Mouse (Mus musculus): ENCODE data around the gene Ahnak.
"Not testable (repeated sequence)": the region's sequence is repeated elsewhere in the genome, so short reads cannot be mapped to it uniquely, and the experiment has no call there.

Ahnak gene

GRCm38 (mm10) chr19:9083892-9084291 is 94.8 kb downstream of the Ahnak start:
- not testable (repeated sequence) for DNase-seq (ENCODE audit: extremely low read depth, insufficient read length, low spot score)

GRCm38 (mm10) chr19:9087821-9088220 is 98.7 kb downstream of the Ahnak start, which contains the start of gene Scgb1a1:
Gene Scgb1a1, minus strand, starts transcription at chr19:9087958.
- DNase-seq (ENCODE audit: extremely low read depth, insufficient read length, low spot score): no peak

GRCm38 (mm10) chr19:9090191-9090590 is 101.1 kb downstream of the Ahnak start:
- DNase-seq (ENCODE audit: extremely low read depth, insufficient read length, low spot score): no peak

- DNase-seq (ENCODE audit: extremely low read depth, insufficient read length, low spot score): no peak
These were observed 101.6 kb downstream of the Ahnak start for GRCm38 (mm10) chr19:9090709-9091108.

GRCm38 (mm10) chr19:9095111-9095510 is 106.0 kb downstream of the Ahnak start:
- DNase-seq (ENCODE audit: extremely low read depth, insufficient read length, low spot score): no peak

GRCm38 (mm10) chr19:9097441-9097840 is 108.4 kb downstream of the Ahnak start:
- no peak for DNase-seq (ENCODE audit: extremely low read depth, insufficient read length, low spot score)

- DNase-seq (ENCODE audit: extremely low read depth, insufficient read length, low spot score): no peak
These were observed 110.7 kb downstream of the Ahnak start for GRCm38 (mm10) chr19:9099751-9100150.

- DNase-seq (ENCODE audit: extremely low read depth, insufficient read length, low spot score): no peak
These were observed 111.4 kb downstream of the Ahnak start for GRCm38 (mm10) chr19:9100297-9101061.

- no peak for DNase-seq (ENCODE audit: extremely low read depth, insufficient read length, low spot score)
These were observed 112.0 kb downstream of the Ahnak start for GRCm38 (mm10) chr19:9101062-9101457.

- no peak for DNase-seq (ENCODE audit: extremely low read depth, insufficient read length, low spot score)
These were observed 114.9 kb downstream of the Ahnak start for GRCm38 (mm10) chr19:9103986-9104385.

- DNase-seq (ENCODE audit: extremely low read depth, insufficient read length, low spot score): no peak
These were observed 116.1 kb downstream of the Ahnak start for GRCm38 (mm10) chr19:9105101-9105685.

GRCm38 (mm10) chr19:9106096-9106495 is 117.0 kb downstream of the Ahnak start:
- no peak for DNase-seq (ENCODE audit: extremely low read depth, insufficient read length, low spot score)

GRCm38 (mm10) chr19:9106751-9107378 is 117.8 kb downstream of the Ahnak start:
- peak; percentile 75 for DNase-seq (ENCODE audit: extremely low read depth, insufficient read length, low spot score)

- peak; percentile 34 for DNase-seq (ENCODE audit: extremely low read depth, insufficient read length, low spot score)
These were observed 118.3 kb downstream of the Ahnak start for GRCm38 (mm10) chr19:9107379-9107755.

GRCm38 (mm10) chr19:9108536-9108935 is 119.5 kb downstream of the Ahnak start:
- no peak for DNase-seq (ENCODE audit: extremely low read depth, insufficient read length, low spot score)

GRCm38 (mm10) chr19:9110182-9110869 is 121.2 kb downstream of the Ahnak start:
- no peak for DNase-seq (ENCODE audit: extremely low read depth, insufficient read length, low spot score)

- no peak for DNase-seq (ENCODE audit: extremely low read depth, insufficient read length, low spot score)
These were observed 123.0 kb downstream of the Ahnak start for GRCm38 (mm10) chr19:9112043-9112442.

- no peak for DNase-seq (ENCODE audit: extremely low read depth, insufficient read length, low spot score)
These were observed 127.2 kb downstream of the Ahnak start for GRCm38 (mm10) chr19:9116268-9116667.

- DNase-seq (ENCODE audit: extremely low read depth, insufficient read length, low spot score): no peak
These were observed 128.2 kb downstream of the Ahnak start for GRCm38 (mm10) chr19:9117275-9117674.

GRCm38 (mm10) chr19:9119655-9120425 is 130.8 kb downstream of the Ahnak start:
- no peak for DNase-seq (ENCODE audit: extremely low read depth, insufficient read length, low spot score)
